Mouse (Mus musculus) frontal cortex, postnatal 14 days (tissue): ENCODE results near the gene Snx27.
A peak's percentile ranks its signal among the peaks of the same experiment; 100 is the strongest.

Experiments
- DNase-seq, 2 experiments: peaks; one replicate each; pipeline ENCODE4 v3.0.0; 2022; ENCODE audit warnings: low spot score in 2 of 2

Gene Snx27

DNA sequence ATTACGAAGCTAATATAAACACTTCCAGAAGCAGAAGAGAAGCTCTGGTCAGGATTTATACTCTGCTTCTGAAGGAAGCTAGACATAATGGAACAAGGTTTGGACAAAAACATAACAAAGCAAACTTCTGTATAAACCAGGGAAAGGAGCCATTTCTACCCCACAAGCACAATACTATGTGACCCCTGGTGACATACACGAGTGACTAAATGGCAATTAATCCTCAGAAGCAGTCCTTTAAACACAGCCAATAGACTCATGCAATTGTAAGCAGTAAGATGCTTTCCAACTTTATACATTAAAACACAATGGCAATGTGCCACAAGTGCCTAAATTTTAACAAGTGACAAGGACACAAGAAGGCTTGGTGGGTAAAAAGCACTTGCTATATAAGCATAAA lies 15.3 kb downstream of the Snx27 start:
- no peak for DNase-seq

DNA sequence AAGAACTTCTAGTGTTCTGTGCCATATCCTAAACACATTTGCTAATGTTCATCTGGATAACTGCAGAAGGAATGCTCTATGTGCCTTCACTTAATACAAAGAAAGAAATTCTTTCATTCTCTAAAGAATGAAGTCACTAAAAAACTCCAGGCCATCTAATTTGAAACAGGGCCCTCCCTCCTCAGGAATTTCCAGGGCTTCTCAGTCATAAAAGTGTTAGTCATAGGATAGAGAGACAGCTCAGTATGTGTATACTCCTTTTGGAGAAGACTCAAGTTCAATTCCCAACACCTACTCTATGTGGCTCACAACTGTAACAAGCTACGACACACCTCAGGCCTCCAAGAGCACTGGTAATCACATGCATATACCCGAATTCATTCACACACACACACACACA lies 17.0 kb downstream of the Snx27 start:
- no peak for DNase-seq

DNA sequence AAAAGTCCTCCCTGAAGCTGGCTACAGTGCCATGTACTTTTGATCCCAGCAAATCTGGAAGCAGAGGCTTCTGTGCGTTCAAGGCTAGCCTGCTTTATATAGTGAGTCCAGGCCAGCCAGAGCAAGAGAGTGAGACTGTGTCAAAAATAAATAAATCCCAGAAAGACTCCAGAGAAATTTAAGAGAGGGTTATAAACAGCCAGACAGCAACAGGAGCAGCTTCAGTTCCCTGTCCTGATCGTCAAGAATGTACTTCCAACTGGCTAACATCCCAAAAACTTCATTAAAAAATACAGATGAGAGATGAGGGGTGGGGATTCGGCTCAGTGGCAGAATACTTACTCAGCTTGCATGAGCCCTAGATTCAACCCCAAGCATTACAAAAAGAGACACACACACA lies 17.4 kb downstream of the Snx27 start:
- DNase-seq, result no peak

DNA sequence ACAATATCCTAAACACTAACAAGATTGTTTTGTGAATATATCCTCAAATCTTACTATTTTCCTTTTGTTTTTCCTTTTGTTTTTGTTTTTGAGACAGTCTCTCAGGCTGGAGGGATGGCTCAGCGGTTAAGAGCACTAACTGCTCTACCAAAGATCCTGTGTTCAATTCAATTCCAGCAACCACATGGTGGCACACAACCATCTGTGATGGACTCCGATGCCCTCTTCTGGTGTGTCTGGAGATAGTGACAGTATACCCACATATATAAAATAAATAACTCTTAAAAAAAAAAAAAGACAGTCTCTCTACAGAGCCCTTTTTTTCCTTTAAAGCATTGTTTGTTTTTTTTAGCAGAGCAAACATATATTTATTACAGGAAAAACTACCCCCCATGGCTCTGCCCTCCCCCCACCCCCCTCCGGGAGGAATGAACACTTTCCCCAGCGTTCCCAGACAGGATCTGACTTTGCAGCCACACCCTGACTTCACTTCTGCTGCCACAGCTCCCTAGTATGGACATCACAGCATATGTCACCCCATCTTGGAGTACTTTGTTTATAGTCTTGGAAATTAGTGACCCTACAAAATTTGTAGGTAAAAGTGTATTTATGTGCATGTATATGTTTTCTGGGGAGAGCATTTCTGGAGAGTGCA lies 18.0 kb downstream of the Snx27 start:
- DNase-seq, result no peak

DNA sequence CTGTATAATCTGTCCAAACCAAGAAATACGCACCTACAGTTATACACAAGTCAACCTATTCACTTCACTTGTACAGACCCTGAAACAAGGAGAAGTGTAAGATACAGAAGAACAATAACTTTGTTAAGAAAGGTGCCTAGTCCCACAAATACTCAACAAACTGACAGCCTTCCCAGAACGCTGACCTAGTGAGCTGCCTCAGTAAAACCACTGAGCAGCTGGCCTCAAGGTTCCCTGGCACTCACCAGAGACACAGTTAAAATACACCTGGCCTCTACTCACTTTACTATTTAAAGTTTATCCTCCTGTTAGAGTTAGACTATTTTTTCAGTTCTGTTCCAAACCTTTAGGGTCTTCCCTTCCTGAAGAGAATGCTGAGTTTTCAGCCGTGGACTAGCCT lies 19.4 kb downstream of the Snx27 start:
- DNase-seq, result no peak

DNA sequence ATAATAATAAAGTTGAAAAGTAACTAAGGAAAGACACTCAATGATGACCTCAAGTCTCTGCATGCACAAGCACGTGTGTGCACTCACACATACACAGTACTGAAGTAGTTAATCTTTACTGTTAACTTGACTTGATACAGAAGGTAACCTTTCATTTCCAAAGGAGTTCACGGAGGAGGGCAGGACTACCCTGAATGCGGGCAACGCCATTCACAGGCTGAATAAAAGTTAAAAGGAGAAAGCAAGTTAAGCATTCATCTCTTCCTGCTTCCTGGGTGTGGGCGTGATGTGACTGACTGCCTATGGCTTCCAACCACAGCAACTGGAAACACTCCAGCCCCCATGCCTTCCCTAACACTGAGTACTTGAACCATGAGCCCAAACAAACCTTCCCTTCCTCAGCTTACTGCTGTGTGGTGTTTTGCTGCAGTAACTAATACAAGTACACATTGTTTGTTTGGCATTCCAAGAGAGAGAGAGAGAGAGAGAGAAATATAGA lies 22.5 kb downstream of the Snx27 start:
- no peak for DNase-seq

DNA sequence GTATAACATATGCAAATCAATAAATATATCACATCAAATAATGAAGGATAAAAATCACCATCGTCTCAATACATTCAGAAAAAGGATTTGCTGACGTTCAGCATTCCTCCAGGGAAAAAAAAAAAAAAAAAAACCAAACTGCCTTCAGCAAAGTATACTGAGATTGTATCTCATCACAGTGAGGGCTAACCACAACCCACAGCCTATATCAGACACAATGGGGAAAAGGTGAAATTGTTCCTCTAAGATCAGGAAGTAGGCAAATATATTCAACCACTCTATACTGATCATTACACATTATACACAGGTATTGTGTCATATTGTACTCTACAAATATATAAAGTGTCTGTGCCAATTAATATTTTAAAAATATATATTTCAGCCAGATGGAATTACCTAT lies 33.5 kb downstream of the Snx27 start:
- DNase-seq, result no peak

DNA sequence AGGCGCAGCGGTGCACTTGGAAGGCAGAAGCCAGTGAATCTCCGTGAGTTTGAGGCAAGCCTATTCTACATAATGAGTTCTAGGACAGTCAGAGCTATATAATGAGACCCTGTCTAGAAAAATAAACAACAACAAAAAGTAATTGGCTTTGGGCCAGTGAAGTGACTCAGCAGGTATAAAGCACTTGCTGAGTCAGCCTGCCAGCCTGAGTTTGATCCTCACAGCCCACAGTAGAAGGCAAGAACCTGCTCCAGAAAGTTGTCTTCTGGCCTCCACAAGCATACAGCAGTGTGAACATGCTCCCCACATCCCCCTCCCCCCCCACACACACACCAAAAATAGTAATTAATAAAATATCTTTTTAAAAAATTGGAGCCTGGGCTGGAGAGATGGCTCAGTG lies 45.3 kb downstream of the Snx27 start:
- no peak for DNase-seq

DNA sequence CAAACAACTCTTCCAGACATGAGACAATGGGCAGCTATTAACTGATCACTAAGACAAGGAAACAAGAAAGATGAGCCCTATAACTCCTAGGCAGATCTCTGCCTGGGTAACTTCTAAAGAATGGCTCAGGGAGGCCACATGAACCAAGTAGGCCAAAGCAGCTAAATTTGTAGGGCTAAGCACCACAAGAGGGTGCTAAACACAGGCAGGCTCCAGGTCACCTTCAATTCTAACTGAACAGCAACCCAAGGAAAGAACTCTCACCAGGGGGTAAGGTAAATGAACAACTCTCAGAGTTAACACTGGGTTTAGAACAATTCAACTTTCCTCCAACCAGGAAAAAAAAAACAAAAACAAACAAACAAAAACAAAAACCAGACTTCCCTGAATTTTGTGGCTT lies 48.5 kb downstream of the Snx27 start:
- no peak for DNase-seq

DNA sequence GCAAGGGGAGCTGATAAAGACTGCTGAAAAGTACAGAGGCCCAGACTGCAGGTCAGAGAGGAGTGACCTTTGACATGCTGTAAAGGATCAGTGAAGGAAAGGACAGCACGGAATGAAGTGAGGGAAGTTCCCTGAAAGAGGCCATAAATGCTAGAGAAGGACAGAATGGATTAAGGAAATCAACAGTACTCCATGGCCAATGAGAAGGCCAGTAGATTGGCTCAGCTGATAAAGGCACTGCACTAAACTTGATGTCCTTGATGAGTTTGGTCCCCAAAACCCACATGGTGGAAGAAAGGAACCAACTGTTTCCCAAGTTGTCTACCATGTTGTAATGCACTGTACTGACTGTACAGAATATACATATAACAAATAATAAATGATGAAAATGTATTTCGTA lies 55.8 kb downstream of the Snx27 start:
- DNase-seq, result no peak

DNA sequence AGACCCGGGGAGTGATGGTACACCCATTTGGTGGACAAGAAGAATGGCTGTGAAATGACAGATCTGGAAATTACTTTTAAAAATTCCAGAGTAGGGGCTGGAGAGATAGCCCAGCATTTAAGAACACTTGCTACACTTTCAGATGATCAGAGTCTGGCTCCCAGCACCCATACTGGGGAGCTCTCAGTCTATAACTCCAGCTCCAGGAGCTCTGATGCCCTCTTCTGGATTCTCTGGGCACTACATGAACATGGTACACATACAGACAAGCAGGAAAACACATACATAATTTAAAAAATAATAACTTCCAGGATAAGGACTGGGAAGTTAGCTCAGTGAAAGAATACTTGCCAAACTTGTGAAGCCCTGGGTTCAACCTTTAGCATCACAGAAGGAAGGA lies 75.9 kb downstream of the Snx27 start:
- no peak for DNase-seq

DNA sequence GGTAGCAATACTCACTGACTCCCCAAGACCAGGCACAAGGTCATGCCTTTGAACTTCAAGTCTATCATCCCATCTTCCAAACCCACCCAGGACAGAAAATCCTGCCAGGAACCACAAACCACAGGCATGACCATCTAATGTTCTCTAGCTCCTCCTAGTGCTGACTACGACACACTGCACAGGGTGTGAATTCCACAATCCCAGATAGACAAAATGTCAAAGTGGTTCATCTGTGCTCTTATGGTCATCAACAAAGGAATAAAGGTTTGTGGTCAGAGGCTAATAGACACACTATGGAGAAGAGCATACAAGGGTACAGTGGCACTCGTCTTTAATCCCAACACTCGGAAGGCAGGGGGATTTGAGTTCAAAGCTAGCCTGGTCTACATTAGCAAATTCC lies 80.3 kb downstream of the Snx27 start:
- DNase-seq, result no peak

DNA sequence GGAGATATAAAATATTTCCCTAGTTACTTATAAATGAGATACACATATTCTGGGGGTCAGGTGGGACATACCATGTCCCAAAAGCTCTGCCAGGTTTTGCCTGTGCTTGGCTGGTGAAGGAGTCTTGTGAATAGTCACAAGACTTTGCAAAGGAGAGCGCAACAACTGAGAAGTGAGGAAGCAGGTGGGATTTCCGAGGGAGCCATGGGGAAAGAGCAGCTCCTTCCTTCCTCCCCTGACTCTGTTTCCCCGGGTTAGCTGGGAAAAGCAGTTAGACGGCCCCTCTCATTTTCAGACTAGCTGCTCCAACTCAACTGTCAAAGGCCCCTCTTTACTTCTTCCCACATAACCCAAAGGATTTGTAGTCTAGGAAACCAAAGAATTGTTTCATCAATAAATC lies 85.4 kb downstream of the Snx27 start:
- no peak for DNase-seq

DNA sequence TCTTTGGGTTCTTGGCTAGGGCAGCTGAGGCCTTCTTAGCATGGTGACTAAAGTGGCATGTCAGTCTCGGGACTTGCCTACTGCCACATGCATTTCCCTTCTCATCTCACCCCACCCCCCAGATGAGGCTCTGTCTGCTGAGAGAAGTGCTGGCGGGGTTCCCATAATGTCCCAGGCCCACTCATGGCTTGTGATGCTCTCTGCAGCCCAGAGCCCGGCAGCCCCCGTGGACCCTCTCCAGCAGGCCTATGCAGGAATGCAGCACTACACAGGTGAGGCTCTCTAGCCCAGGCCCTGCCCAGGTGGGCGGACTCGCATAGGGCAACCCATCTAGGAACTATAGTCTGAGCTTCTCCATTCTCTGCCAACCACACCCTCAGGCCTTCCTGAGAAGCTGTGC lies 94.9 kb downstream of the Snx27 start:
- no peak for DNase-seq

DNA sequence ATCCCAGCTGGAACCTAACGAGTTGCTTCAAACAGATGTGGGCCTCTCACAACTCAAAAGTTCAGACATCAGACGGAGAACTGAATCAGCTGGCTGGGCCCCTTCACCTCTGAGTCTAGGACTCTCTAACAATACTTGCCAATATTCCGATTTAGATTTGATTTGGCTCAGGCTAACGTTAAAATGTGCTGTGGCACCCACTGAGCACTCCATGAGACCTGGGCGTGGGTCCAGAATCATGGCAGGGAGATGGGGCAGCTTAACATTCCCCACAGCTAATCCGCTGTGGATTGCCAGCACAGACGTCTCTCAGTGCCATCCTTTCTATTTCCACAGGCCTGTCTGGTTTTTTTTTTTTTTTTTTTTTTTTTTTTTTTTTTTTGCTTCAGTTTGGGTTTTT lies 96.6 kb downstream of the Snx27 start:
- no peak for DNase-seq

DNA sequence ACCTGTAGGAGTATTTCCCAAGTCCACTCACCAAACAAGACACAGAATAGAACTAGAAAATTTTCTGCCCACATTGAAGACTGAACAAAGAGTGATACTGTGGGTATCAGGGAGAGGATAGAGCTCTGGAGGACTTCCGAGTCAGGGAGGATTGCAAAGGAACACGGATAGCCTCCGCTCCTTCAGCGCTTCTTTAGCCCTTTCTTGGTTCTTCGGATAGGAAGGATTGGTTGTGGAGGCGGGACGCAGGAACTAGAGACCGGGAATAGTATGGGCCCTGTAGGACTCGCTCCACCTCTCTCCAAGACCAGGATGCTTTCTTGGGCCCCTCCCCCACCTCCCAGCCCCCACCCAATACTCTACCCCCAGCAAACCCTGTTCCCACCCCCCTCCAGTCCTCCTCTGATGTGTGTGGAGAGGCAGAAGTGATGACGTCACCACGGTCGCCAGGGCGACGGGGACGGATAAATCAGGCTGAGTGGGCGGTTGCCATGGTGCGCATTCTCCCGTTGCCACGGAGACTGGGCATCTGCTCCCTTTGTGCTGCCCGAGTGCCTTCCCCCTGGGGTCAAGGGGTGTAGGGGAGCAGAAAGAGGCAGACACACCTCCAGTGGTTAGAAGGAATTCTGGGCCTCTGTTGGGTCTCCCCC lies 98.6 kb downstream of the Snx27 start:
- peak; percentile 93 to 95 for DNase-seq

DNA sequence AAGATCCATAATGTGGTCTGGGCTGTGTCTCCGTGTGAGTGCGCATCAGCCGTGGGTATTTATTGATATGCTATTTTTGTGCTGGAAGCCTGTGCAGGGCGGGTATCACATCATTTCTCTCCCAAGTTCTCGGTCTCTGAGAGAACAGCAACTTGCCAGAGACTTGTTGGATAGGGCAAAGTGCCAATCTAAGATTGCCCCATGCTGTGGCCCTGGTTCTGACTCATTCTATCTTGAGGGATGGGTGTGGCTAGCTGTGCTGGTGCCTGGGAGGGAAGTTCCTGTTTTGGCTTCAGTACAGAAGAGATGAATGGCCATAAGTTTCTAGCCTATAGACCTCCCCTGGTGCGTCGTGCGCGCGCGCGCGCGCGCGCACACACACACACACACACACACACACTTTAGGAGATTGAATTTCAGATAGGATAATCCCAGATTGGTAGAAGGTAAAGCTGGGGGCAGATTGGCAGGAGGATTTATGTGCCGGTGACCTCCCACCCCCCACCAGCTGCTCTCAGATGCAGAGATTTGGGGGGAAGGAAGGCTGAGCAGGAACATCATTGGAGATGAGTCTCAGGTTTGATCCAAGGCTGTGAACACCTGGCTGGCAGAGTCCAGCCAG lies 99.6 kb downstream of the Snx27 start:
- DNase-seq, result no peak

DNA sequence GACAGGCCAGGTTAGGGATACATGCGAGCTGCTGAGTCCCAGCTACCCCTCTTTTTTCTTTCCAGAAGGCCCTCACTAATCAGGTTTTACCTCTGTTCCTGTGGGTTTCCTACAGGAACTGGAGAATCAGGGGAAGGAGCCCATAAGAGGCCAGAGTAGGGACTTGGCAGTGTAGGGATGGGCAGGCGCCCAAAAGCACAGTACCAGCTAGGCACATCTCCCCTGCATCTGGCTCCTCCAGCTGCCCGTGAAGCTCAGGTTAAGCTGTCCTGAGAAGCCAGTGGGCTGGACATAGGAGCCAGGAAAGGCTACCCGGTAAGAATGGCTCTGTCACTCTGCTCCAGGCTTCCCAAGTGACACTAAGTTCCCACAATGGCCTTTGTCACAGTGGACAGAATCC lies 101.1 kb downstream of the Snx27 start:
- no peak for DNase-seq

DNA sequence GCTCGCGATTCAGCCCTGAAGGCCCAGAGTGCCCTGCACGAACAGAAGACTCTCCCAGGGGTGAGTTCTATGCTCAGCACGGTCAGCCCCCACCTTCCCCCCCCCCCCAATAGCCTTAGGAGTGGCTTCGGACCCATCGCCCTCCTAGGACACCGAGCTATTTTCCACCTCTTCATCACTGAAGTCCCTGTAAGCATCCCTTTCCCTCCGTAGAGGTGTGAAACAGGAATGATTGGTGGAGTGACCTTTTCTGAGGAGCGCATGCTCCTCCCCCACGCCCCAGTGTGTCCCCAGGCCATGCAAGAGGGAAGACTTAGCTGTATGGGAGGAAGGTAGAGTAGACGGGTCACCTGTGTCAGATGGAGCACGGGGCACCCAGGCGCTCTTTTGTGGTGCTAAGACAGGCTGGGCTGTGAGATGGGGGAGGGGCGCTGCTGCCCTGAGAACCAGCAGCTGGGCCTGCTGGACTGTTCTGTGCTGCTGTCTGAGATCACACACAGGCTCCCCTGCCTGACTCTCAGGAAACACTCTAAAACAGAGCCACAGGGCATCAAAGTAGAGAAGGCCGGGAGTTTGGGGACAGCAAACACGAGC lies 102.1 kb downstream of the Snx27 start, which contains the start of gene Riiad1:
Gene Riiad1, minus strand, starts transcription at position 51 of the 594 bp plus-strand sequence.
- no peak for DNase-seq

DNA sequence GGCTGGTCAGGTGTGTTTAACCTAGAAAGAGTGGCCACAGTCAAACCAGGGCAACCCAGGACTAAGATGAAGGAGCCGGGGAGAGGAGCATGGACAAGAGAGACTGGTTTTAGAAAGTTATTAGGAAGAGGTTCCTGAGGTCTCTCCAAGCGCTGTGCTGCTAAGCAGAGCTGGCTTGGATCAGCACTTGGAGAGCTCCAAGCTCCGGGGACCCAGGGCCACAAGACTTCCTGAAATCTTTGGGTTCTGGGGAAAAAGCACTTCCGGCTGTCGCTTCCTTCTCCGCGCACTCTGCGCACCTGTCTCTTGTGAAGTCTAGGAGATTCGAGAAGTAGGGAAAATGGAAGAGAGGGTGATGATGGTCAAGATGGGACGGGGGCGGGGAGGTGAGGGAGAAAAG lies 103.0 kb downstream of the Snx27 start:
- no peak for DNase-seq

DNA sequence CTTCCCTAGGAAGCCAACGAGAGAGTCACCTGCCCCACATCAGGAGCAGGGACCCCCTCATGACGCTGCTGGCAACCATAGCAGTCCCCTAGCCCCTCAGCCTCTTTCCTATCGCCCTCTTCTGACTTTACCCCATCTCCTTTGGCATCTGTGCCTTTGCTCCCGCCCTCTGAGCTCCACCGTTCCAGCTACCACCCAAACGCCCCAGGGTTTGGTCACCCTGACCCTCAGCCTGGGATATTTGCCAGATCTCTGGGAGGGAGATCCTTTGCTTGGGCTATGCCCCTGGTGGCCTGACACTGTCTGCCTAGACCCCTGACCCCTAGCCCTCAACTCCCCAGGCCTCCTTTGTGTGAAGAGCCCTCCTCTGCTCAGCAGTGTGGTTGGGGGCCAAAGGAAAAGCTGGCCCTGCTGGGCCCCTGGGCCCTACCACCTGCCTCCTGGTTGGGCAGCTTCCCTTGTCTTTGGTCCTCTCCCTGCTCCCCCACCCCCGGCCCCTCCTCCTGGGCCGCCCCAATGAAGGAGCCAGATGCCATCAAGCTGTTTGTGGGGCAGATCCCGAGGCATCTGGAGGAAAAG lies 103.8 kb downstream of the Snx27 start:
- no peak for DNase-seq

DNA sequence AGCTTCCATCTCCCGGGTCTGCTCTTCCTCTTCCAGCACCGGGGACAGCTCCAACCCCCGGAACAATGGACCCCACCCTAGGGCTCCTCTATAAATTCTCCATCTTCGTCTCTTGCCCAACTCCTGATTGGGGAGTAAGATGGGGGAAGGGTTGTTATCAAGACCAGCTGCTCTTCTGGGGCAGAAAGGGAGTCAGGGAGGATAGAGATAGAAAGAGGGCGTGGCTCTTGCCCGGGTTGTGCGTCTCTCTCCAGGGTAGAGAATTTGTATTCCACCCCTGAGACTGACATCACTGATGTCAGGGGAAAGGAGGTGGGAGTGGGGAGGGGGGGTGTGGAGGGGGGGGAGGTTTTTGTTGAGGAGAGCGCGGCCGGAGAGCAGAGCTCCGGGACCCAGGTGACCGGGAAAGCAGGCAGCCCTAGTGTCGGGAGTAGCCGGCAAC lies 104.5 kb downstream of the Snx27 start, which contains the start of gene Celf3:
Gene Celf3, plus strand, starts transcription at position 315 of the 442 bp plus-strand sequence.
- no peak for DNase-seq
